Mouse (Mus musculus) neural tube, embryonic 15.5 days (tissue): ENCODE measurements around the gene Psmd7. TPM values are rescaled to one million over a fixed set of nuclear protein-coding genes. Genes with fewer than 3 reads are reported as not detected.
A peak's percentile ranks its signal among the peaks of the same experiment; 100 is the strongest.

ENCODE experiments used
- ATAC-seq: fragments of 200-750 bp; cut with Nextera tagmentation; 2 replicates; pipeline ENCODE4 v1.8.0; 2017; ENCODE audit warnings: mild to moderate bottlenecking, moderate TSS enrichment, moderate library complexity; ENCODE audit not compliant: low FRiP score
- H3K27ac ChIP-seq: fragments of 300-500 bp; sonication (generic); replicated peaks from 2 replicates; pipeline ENCODE4 v1.5.1; 2015; ENCODE audit warnings: mild to moderate bottlenecking, inconsistent platforms
- H3K27me3 ChIP-seq: fragments of 300-500 bp; sonication (generic); replicated peaks from 2 replicates; pipeline ENCODE4 v1.6.1; 2015; ENCODE audit warnings: inconsistent platforms
- H3K36me3 ChIP-seq: fragments of 300-500 bp; sonication (generic); 2 replicates; pipeline ENCODE4 v1.6.1; 2015; ENCODE audit warnings: inconsistent platforms
- H3K4me1 ChIP-seq: fragments of 300-500 bp; sonication (generic); 2 replicates; pipeline ENCODE4 v1.6.1; 2015; ENCODE audit warnings: inconsistent platforms
- H3K4me2 ChIP-seq: fragments of 300-500 bp; sonication (generic); 2 replicates; pipeline ENCODE4 v1.6.1; 2015; ENCODE audit warnings: inconsistent platforms, mild to moderate bottlenecking, moderate library complexity
- H3K4me3 ChIP-seq: fragments of 300-500 bp; sonication (generic); replicated peaks from 2 replicates; pipeline ENCODE4 v1.5.1; 2015; ENCODE audit warnings: mild to moderate bottlenecking, inconsistent platforms
- H3K9ac ChIP-seq: fragments of 300-500 bp; sonication (generic); replicated peaks from 2 replicates; pipeline ENCODE4 v1.6.1; 2015; ENCODE audit warnings: mild to moderate bottlenecking, inconsistent platforms
- H3K9me3 ChIP-seq: fragments of 300-500 bp; sonication (generic); replicated peaks from 2 replicates; pipeline ENCODE4 v1.6.1; 2016; ENCODE audit warnings: inconsistent platforms
- WGBS: fragments of 180-500 bp; shearing (Covaris S2); methylation state at CpG from one replicate; pipeline ENCODE4 v1.1.7; 2015; ENCODE audit warnings: mixed read lengths; 5-methylcytosine and 5-hydroxymethylcytosine counted together
- polyA plus RNA-seq: library from polyadenylated mRNA; unstranded; fragments of >200 nt; fragmentation: Nextera tagmentation; extraction: Ambion mirVana; gene quantifications from 2 replicates; pipeline ENCODE4 v1.2.1, GENCODE M21; 2015

Psmd7 gene
- polyA plus RNA-seq, 1 experiment from 2014 or later, result 242 TPM

GRCm38 (mm10) chr8:107577640-107578039 lies 10.6 kb downstream of the Psmd7 start:
- Histone ChIP-seq H3K4me1 (0 out of 2 replicates have a peak, but pooled peaks cover 4% of the 10 kb centered on the region), H3K27me3 (no peaks in the 10 kb centered on the region), H3K36me3 (peaks cover 49% of the 10 kb centered on the region), H3K4me3 (no peak overlapping the region), H3K4me2 (no peak overlapping the region), H3K9ac (no peak overlapping the region), H3K9me3 (no peaks in the 10 kb centered on the region), H3K27ac (no peak overlapping the region)
- no peak for ATAC-seq
- WGBS, result 92% methylated on average over 4 of the region's 4 CpGs

DNA sequence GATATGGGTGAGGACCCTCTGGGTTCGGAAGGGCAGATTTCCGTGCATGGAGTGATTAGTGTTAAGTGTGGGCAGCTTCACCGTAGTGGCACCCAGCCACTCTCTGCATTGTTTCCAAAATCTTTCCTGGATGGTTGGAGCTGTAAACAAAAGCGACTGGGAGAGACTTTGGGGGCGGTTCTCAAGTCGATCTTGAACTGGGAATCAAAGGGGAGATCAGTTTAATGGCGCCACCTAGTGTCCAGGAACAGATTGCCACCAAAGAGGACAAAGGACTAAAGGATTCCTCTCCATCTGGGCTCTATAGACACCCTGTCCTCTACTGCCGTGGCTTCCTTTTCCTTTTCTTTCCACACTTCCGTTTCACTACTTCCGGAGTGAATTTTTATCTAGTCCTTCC lies 11.6 kb downstream of the Psmd7 start:
- Histone ChIP-seq H3K27me3 (no peaks in the 10 kb centered on the region), H3K4me3 (peak overlapping the region; percentile 12; the same call in 1 of the 2 replicates), H3K9ac (no peak overlapping the region; the same call in 1 of the 2 replicates), H3K27ac (peak overlapping the region; percentile 33; the same call in 1 of the 2 replicates), H3K4me2 (peak overlapping the region; percentile 46), H3K36me3 (peaks cover 40% of the 10 kb centered on the region), H3K9me3 (no peaks in the 10 kb centered on the region), H3K4me1 (0 out of 2 replicates have a peak, but pooled peaks cover 4% of the 10 kb centered on the region)
- 12% methylated on average over 10 of the region's 10 CpGs for WGBS
- peak; percentile 72 for ATAC-seq

DNA sequence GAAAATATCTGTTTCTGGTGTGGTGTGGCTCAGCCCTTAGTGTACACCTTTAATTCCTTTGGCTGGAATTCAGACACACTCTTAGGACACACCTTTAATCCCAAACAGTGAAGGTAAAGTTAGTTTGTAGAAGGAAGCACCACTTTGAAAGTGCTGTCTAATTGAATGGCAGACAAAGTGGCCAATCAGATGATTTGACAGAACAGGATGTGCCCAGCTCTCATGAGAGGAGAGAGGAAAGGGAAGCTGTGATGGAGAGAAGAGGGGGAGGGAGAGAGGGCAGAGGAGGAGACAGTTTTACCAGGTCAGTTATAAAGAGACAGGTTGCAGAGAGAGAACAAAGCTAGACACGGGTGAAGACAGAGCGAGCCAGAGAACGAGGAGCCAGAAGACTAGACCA lies 13.5 kb downstream of the Psmd7 start:
- no peak for ATAC-seq
- H3K9ac ChIP-seq, result no peak overlapping the region
- 88% methylated on average over 3 of the region's 3 CpGs for WGBS
- no peaks in the 10 kb centered on the region for H3K27me3 ChIP-seq
- H3K4me2 ChIP-seq, result no peak overlapping the region
- no peaks in the 10 kb centered on the region for H3K9me3 ChIP-seq
- H3K4me3 ChIP-seq, result no peak overlapping the region
- peaks cover 21% of the 10 kb centered on the region for H3K36me3 ChIP-seq
- H3K4me1 ChIP-seq, result 0 out of 2 replicates have a peak, but pooled peaks cover 4% of the 10 kb centered on the region
- no peak overlapping the region for H3K27ac ChIP-seq

GRCm38 (mm10) chr8:107572497-107572896 lies 15.8 kb downstream of the Psmd7 start:
- WGBS, result 57% methylated on average over 4 of the region's 4 CpGs
- Histone ChIP-seq H3K36me3 (no peaks in the 10 kb centered on the region), H3K9ac (no peak overlapping the region), H3K27ac (no peak overlapping the region), H3K4me1 (0 out of 2 replicates have a peak, but pooled peaks cover 4% of the 10 kb centered on the region), H3K9me3 (no peaks in the 10 kb centered on the region), H3K27me3 (no peaks in the 10 kb centered on the region), H3K4me2 (no peak overlapping the region), H3K4me3 (no peak overlapping the region)
- ATAC-seq, result no peak

GRCm38 (mm10) chr8:107571486-107572135 lies 16.7 kb downstream of the Psmd7 start:
- Histone ChIP-seq H3K4me2 (no peak overlapping the region), H3K9me3 (no peaks in the 10 kb centered on the region), H3K9ac (no peak overlapping the region), H3K27ac (no peak overlapping the region), H3K27me3 (no peaks in the 10 kb centered on the region), H3K4me3 (no peak overlapping the region), H3K36me3 (no peaks in the 10 kb centered on the region), H3K4me1 (0 out of 2 replicates have a peak, but pooled peaks cover 4% of the 10 kb centered on the region)
- ATAC-seq, result no peak
- 87% methylated on average over 7 of the region's 7 CpGs for WGBS

DNA sequence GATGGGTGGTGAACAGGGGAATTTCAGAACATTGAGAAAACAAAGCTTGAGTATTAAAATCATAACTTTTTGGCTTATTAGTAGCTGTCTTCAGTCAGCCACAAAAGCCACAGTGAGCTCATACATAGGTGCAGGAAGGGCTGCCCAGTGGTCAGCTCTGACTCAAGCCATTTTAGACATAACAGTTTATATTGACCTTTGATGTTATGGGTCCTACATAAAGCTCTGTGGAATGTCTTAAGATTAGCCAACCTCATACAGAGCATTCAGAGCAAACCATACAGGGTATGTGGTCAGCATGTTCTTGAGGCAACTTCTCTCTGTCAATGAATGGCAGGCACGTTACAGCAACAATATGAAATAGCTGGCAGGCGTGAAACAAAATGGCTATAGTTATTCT lies 17.2 kb downstream of the Psmd7 start:
- no peak overlapping the region for H3K4me2 ChIP-seq
- no peaks in the 10 kb centered on the region for H3K4me1 ChIP-seq
- WGBS, result 88% methylated on average over 2 of the region's 2 CpGs
- H3K27me3 ChIP-seq, result no peaks in the 10 kb centered on the region
- no peaks in the 10 kb centered on the region for H3K9me3 ChIP-seq
- no peaks in the 10 kb centered on the region for H3K36me3 ChIP-seq
- H3K9ac ChIP-seq, result no peak overlapping the region
- no peak for ATAC-seq
- no peak overlapping the region for H3K4me3 ChIP-seq
- no peak overlapping the region for H3K27ac ChIP-seq

GRCm38 (mm10) chr8:107562164-107562563 lies 26.1 kb downstream of the Psmd7 start:
- no peak overlapping the region for H3K27ac ChIP-seq
- no peaks in the 10 kb centered on the region for H3K27me3 ChIP-seq
- WGBS, result 84% methylated on average over 9 of the region's 9 CpGs
- H3K4me3 ChIP-seq, result no peak overlapping the region
- no peak for ATAC-seq
- peaks cover 3% of the 10 kb centered on the region for H3K36me3 ChIP-seq
- no peaks in the 10 kb centered on the region for H3K4me1 ChIP-seq
- no peak overlapping the region for H3K4me2 ChIP-seq
- H3K9ac ChIP-seq, result no peak overlapping the region
- no peaks in the 10 kb centered on the region for H3K9me3 ChIP-seq

DNA sequence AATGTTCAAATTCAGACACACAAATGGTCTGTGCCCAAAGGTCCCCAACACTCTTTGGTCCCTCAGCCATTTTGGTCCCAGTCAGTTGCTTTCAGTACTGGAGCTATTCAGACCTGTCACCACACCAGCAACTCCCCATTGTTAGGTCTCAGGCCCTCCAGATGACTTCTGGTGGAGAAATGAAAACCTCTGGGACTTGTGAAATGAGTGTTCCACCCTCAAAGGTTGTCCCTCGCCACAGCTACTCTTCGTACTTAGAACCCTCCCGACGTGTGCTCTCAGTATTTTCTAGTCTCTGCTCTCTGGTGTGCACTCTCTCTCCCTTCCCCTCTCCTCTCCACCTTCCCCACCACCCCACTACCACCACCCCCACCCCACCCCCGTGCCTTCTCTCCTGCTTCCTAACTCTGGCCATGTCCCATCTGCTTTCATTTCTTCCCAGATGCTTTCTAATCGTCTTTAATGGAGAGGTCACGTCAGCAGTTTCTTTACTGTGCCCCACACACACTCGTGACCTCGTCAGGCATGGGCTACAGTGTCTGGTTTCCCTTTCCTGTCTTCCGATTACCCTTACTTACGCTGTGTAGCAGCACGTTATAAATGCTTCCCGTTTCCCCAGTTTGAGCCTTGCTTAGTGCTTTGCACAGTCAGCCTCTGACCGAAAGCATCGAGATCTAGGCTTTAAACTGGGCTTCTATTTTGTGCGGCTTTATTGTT lies 27.3 kb downstream of the Psmd7 start:
- Histone ChIP-seq H3K9me3 (no peaks in the 10 kb centered on the region), H3K9ac (no peak overlapping the region), H3K4me2 (no peak overlapping the region), H3K27me3 (no peaks in the 10 kb centered on the region), H3K4me3 (no peak overlapping the region), H3K36me3 (peaks cover 8% of the 10 kb centered on the region), H3K4me1 (peaks cover 6% of the 10 kb centered on the region; the same call in 1 of the 2 replicates), H3K27ac (no peak overlapping the region)
- ATAC-seq, result no peak
- WGBS, result 60% methylated on average over 16 of the region's 16 CpGs

DNA sequence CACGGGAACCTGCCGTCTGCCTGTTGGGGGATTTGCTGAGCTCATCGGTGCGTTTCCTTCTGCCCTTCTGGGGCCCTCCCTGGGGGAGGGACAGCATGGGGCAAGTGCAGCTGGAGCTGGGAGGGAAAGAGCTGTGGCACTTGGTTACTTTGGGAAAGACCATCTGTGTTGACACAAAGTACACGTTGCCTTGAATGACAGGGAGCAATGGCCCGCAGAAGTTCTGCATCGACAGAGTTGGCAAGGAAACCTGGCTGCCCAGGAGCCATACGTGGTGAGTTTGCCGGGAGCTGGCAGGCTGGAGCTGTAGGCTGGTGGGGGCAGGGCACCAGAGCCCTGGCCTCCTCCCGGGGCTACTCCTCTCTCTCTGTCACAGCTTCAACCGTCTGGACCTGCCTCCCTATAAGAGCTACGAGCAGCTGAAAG lies 31.7 kb downstream of the Psmd7 start:
- Histone ChIP-seq H3K4me2 (no peak overlapping the region), H3K9ac (no peak overlapping the region), H3K4me3 (no peak overlapping the region), H3K9me3 (no peaks in the 10 kb centered on the region), H3K36me3 (peaks cover 22% of the 10 kb centered on the region), H3K4me1 (peaks cover 6% of the 10 kb centered on the region; the same call in 1 of the 2 replicates), H3K27me3 (no peaks in the 10 kb centered on the region), H3K27ac (no peak overlapping the region)
- WGBS, result 47% methylated on average over 12 of the region's 12 CpGs
- ATAC-seq, result no peak; the same call in 1 of the 2 replicates

DNA sequence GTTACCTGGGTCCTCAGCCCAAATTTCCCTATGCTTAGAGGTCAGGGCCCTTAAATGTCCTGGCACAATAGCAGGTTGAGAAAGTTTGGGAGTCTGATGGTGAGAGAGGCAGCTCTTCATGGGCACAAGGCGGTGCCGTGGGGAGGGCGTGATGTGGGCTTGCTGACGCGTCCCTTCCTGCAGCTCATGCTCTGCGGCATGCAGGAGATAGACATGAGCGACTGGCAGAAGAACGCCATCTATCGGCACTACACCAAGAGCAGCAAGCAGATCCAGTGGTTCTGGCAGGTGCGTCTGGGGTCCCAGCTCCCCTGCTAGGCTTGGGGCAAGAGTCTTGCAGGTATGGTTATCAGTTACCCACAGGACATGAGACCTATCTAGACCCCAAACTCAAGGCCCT lies 33.0 kb downstream of the Psmd7 start:
- Histone ChIP-seq H3K4me1 (peaks cover 6% of the 10 kb centered on the region; the same call in 1 of the 2 replicates), H3K9me3 (no peaks in the 10 kb centered on the region), H3K27me3 (no peaks in the 10 kb centered on the region), H3K4me2 (no peak overlapping the region), H3K4me3 (no peak overlapping the region), H3K36me3 (peaks cover 30% of the 10 kb centered on the region), H3K9ac (no peak overlapping the region), H3K27ac (no peak overlapping the region)
- ATAC-seq, result no peak
- 94% methylated on average over 10 of the region's 10 CpGs for WGBS

GRCm38 (mm10) chr8:107552234-107552633 lies 36.0 kb downstream of the Psmd7 start:
- 47% methylated on average over 6 of the region's 6 CpGs for WGBS
- Histone ChIP-seq H3K27ac (no peak overlapping the region), H3K27me3 (no peaks in the 10 kb centered on the region), H3K36me3 (peaks cover 45% of the 10 kb centered on the region), H3K4me3 (no peak overlapping the region), H3K4me2 (no peak overlapping the region), H3K9me3 (no peaks in the 10 kb centered on the region), H3K4me1 (peaks cover 6% of the 10 kb centered on the region; the same call in 1 of the 2 replicates), H3K9ac (no peak overlapping the region)
- ATAC-seq, result no peak

GRCm38 (mm10) chr8:107546817-107547216 lies 41.4 kb downstream of the Psmd7 start:
- no peaks in the 10 kb centered on the region for H3K27me3 ChIP-seq
- no peak overlapping the region for H3K27ac ChIP-seq
- peaks cover 4% of the 10 kb centered on the region; the same call in 1 of the 2 replicates for H3K4me1 ChIP-seq
- WGBS, result 91% methylated on average over 8 of the region's 8 CpGs
- no peak overlapping the region for H3K4me2 ChIP-seq
- H3K4me3 ChIP-seq, result no peak overlapping the region
- no peak overlapping the region for H3K9ac ChIP-seq
- H3K36me3 ChIP-seq, result peaks cover 47% of the 10 kb centered on the region
- H3K9me3 ChIP-seq, result no peaks in the 10 kb centered on the region
- no peak for ATAC-seq
